Mouse (Mus musculus): ENCODE results near the gene Zxdb. TPM values are rescaled to one million over a fixed set of nuclear protein-coding genes. Genes with fewer than 3 reads are reported as not detected.

Gene Zxdb
- polyA plus RNA-seq (2012; rRNA removed): 3.2 and 5.0 TPM in 2 replicates

GRCm38 (mm10) chrX:94724192-94724971 is at the start of gene Zxdb:
Gene Zxdb (plus strand): TSS chrX:94724569.

Other genes with a start within 250 kb of the Zxdb start
- 621 and 733 TPM in 2 replicates for gene Maged1, start 182.4 kb upstream of the Zxdb start, polyA plus RNA-seq (2012; rRNA removed)
- 13.5 and 16.0 TPM in 2 replicates for gene Gspt2, start 88.5 kb upstream of the Zxdb start, polyA plus RNA-seq (2012; rRNA removed)

Measured in central nervous system, embryonic 11.5 days (tissue).